Comparison of ENCODE assay signal across 8 mouse cellular contexts in the genomic region with DNA sequence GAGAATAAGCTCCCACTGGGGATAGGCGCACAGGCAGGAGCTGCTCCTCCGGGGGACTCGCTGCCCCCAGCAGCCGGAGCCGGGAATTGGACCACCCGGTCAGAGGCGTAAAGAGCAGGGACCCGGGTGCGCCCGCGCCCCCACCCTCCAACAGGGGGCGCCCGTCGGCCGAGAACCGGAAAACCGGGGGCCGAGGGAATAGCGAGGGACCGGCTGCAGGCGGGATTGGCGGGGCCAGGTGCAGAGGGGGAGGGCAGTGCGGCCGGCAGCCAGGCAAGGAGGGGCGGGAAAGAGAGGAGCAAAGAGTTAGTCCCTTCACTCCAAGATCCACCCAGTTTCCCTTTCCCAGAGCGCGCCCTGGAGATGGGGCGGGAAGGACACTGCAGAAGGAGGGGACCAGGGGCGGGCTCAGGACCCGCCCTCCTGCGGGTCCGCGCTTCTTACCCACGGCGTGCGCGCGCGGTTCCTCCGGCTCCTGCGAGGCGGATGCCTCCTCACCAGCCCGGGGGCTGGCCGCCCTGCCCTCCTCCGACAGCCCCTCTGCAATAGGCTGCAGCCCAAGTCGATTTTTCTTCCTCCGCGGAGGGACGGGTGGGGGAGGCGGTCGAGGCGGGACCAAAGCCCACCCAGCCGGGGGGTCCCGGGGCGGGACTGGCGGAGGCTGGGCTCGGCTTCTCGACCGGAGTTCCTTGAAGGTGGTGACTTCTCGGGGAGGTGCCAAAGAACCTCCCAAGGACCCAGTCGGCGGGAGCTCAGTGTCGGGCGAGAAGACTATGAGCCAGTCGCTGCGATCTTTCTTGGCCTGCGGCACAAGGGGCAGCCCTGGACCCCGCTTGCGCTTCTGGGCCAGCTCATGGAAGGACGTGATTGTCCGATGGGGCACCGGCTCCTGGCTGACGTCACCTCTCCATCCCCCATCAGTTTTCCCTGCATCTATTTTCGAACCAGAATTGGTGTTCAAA. TPM values are rescaled to one million over a fixed set of nuclear protein-coding genes. Genes with fewer than 3 reads are reported as not detected.
DNase-seq lines count a peak whose midpoint lies in the region; ATAC-seq and TF ChIP-seq lines count a peak whose summit lies in the region.

No protein-coding gene starts in this region.

- peak; percentile 81 for TF ChIP-seq CTCF in forebrain, postnatal 0 days (IDR thresholded peaks at IDR 0.05; ENCODE audit: low read depth)

- H3K9me3 ChIP-seq in forebrain, postnatal 0 days (ENCODE audit: low read length): no peaks in the 10 kb centered on the region
- no peaks in the 10 kb centered on the region for H3K9me3 ChIP-seq in lung, embryonic 16.5 days (ENCODE audit: control insufficient read depth, low read length)

- peak overlapping the region; percentile 95 for H3K4me2 ChIP-seq in forebrain, postnatal 0 days (ENCODE audit: low read depth)
- peak overlapping the region; percentile 99 for H3K4me2 ChIP-seq in lung, embryonic 16.5 days (ENCODE audit: low read depth, low read length)

- 0 out of 2 replicates have a peak, but pooled peaks cover 10% of the 10 kb centered on the region for H3K4me1 ChIP-seq in forebrain, postnatal 0 days (ENCODE audit: insufficient read depth)
- H3K4me1 ChIP-seq in lung, embryonic 16.5 days (replicated peaks; ENCODE audit: control insufficient read depth, insufficient read depth, low read length): peaks cover 18% of the 10 kb centered on the region

- peak; percentile 44 for ATAC-seq in forebrain, postnatal 0 days
- peak; percentile 68 for ATAC-seq in lung, embryonic 16.5 days (ENCODE audit: low read depth)

- peak; percentile 90 for DNase-seq in MN1 (ENCODE audit: low spot score)
- peak; percentile 88 for DNase-seq in cerebellum, adult 8-10 months
- DNase-seq in forebrain, postnatal 0 days: peak; percentile 84
- DNase-seq in heart, postnatal 4 days: peak; percentile 87
- peak; percentile 80 for DNase-seq in layer of hippocampus, adult 9-11 months
- peak; percentile 86 for DNase-seq in ovary, postnatal 36 days (ENCODE audit: low spot score)
- DNase-seq in thymus, postnatal 14 days: peak; percentile 89

- H3K27ac ChIP-seq in forebrain, postnatal 0 days (ENCODE audit: low read depth, low read length): peak overlapping the region; percentile 79
- peak overlapping the region; percentile 86 for H3K27ac ChIP-seq in lung, embryonic 16.5 days (ENCODE audit: low read length)

- H3K27me3 ChIP-seq in forebrain, postnatal 0 days (ENCODE audit: insufficient read depth, low read length): no peaks in the 10 kb centered on the region
- peaks cover 16% of the 10 kb centered on the region for H3K27me3 ChIP-seq in lung, embryonic 16.5 days (ENCODE audit: control insufficient read depth, insufficient read depth, low read depth, low read length)

- H3K4me3 ChIP-seq in forebrain, postnatal 0 days (ENCODE audit: low read depth, low read length): peak overlapping the region; percentile 72
- H3K4me3 ChIP-seq in lung, embryonic 16.5 days (ENCODE audit: low read length): peak overlapping the region; percentile 75

- H3K9ac ChIP-seq in forebrain, postnatal 0 days: peak overlapping the region; percentile 68
- peak overlapping the region; percentile 79 for H3K9ac ChIP-seq in lung, embryonic 16.5 days (ENCODE audit: low read length)

- 2% methylated on average over 63 of the region's 74 CpGs for WGBS in forebrain, postnatal 0 days
- WGBS in lung, embryonic 16.5 days: under 1% methylated on average over 65 of the region's 74 CpGs

- peaks cover 50% of the 10 kb centered on the region for H3K36me3 ChIP-seq in forebrain, postnatal 0 days (ENCODE audit: insufficient read depth)
- peaks cover 8% of the 10 kb centered on the region for H3K36me3 ChIP-seq in lung, embryonic 16.5 days (ENCODE audit: control insufficient read depth, insufficient read depth, low read length)

RNA-seq across cellular contexts. Expression of a gene that starts 2.1 kb away (rescaled TPM):
- total RNA-seq in forebrain, postnatal 0 days (2014; rRNA removed): 148 and 158 TPM in 2 replicates
- 86.1 and 101 TPM in 2 replicates for polyA plus RNA-seq in forebrain, postnatal 0 days (2015; fragmentation: Nextera tagmentation; extraction: Ambion mirVana)
- total RNA-seq in heart, postnatal 4 days (2021): 10 to 100 TPM; 12.3 to 12.5 TPM
- 19.7 and 19.8 TPM in 2 replicates for polyA plus RNA-seq in lung, embryonic 16.5 days (2015; fragmentation: Nextera tagmentation; extraction: Ambion mirVana)

RNA-seq across cellular contexts. Expression of a gene that starts 9.9 kb away (rescaled TPM):
- total RNA-seq in forebrain, postnatal 0 days (2014; rRNA removed): not detected in 2 replicates
- polyA plus RNA-seq in forebrain, postnatal 0 days (2015; fragmentation: Nextera tagmentation; extraction: Ambion mirVana): not detected in 2 replicates
- total RNA-seq in heart, postnatal 4 days (2021): not detected
- not detected in 2 replicates for polyA plus RNA-seq in lung, embryonic 16.5 days (2015; fragmentation: Nextera tagmentation; extraction: Ambion mirVana)

RNA-seq across cellular contexts. Expression of a gene that starts 10.8 kb away (rescaled TPM):
- total RNA-seq in forebrain, postnatal 0 days (2014; rRNA removed): 421 and 510 TPM in 2 replicates
- polyA plus RNA-seq in forebrain, postnatal 0 days (2015; fragmentation: Nextera tagmentation; extraction: Ambion mirVana): 435 and 441 TPM in 2 replicates
- 10 to 100 TPM; 54.5 to 58.7 TPM for total RNA-seq in heart, postnatal 4 days (2021)
- polyA plus RNA-seq in lung, embryonic 16.5 days (2015; fragmentation: Nextera tagmentation; extraction: Ambion mirVana): 132 and 137 TPM in 2 replicates

RNA-seq across cellular contexts. Expression of a gene that starts 45.0 kb away (rescaled TPM):
- total RNA-seq in forebrain, postnatal 0 days (2014; rRNA removed): 0.08 and 0.76 TPM in 2 replicates
- polyA plus RNA-seq in forebrain, postnatal 0 days (2015; fragmentation: Nextera tagmentation; extraction: Ambion mirVana): 0.19 TPM in 1 of 2 replicates, not detected in the other
- not detected for total RNA-seq in heart, postnatal 4 days (2021)
- polyA plus RNA-seq in lung, embryonic 16.5 days (2015; fragmentation: Nextera tagmentation; extraction: Ambion mirVana): 0.18 and 1.3 TPM in 2 replicates

Comparison
In these comparisons a context has a peak if more than half of its experiments do, and no peak if none do; other contexts are left out.
1. Peak in every context shown above with its lines: DNase-seq, ATAC-seq, H3K4me3 ChIP-seq and H3K27ac ChIP-seq.
2. RNA of a gene that starts 2.1 kb away (total RNA-seq): 148 to 158 TPM in forebrain, postnatal 0 days; 12.3 to 12.5 TPM in heart, postnatal 4 days; every median in the first group is over 10 times any median in the second.